Mouse (Mus musculus): ENCODE data around the gene Rbm20.

DNA sequence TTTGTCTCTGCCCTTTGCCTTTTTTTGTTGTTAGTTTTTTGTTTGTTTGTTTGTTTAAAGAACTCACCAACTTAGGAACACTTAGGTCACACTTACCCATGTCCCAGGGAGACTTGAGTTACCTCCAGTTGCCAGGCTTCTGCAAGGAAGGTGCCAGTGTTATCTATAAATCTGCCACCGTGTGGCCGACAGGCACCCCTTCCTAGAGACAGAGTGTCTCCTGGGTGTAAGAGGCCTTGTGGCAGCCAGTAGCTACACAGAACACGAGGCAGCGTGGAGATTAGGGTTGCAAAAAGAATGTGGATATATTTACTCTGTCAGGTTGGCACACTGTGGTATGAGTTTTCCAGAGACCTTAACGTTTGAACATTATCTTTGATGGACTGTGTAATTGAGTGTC is 29.1 kb upstream of the Rbm20 start:
- TF ChIP-seq POLR2A (IDR thresholded peaks at IDR 0.05; ENCODE audit: borderline replicate concordance, extremely low read depth, low read depth, low read length) (no peak), CTCF (IDR thresholded peaks at IDR 0.05; ENCODE audit: insufficient read depth, low read length) (no peak)

All from lung, adult 2 months (tissue).